Mouse (Mus musculus) c-Kit-positive CD71-positive TER-119-positive erythroid progenitor cells, embryonic 14.5 days (primary cell): ENCODE measurements around the gene Pbld1.

ENCODE experiments used
- DNase-seq: peaks from one replicate; pipeline ENCODE4 v3.0.0-alpha.2; 2013; ENCODE audit warnings: low spot score

Pbld1 gene

DNA sequence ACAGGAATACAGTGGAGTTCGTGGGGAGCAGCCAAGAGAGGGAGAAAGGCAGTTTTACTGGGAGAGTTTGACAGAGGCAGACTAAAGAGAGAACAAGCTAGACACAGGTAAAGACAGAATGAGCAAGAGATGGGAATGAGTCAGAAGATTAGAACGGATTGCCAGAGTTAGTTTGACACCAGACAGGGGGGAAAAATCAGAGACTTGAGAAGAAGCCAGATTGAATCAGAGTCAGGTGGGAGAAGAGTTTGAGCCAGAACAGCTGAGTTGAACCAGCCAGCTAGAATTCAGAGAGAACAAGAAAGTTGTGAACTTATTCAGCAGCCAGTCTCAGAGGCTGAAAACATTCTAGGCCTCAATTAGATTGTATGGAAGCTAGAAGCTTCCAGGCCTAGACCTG, at the start of gene Pbld1:
Pbld1 (plus strand) TSS at position 301 of the 400 bp plus-strand sequence.
- no peak for DNase-seq

DNA sequence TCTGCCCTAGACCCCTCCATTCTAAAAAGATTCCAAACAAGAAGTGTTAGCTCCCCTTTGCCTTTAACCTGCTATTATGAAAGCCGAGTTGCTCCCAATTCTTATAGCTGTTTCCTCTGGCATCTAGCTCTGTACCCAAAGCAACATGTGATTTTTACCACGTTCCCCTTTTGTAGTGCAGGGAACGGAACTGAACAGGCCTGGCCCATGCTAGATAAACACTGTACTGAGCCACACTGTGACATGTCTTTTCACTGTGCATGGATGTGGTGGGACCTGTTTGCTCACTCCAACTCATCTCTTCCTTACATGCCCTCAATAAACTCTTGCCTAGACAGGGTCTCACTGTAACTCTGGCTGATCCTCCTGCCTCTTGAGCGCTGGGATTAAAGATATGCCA, 49.7 kb upstream of the Pbld1 start:
- no peak for DNase-seq

DNA sequence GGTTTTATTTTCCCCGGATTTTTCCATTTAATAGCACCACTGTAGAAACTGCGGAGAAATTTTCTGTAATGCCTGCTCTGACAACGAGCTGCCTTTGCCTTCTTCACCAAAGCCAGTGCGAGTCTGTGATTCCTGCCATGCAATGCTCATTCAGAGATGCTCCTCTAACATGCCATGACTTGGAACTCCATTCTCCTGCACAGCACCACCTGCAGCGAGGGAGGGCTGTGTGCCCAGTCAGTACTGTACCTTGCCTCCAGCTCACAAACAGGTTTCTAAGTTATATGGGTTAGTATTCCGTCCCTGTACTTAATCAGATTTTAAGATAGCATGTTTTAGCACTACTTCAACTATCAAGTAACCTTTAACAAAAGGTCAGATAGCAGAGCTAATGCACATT, 48.4 kb upstream of the Pbld1 start:
- no peak for DNase-seq

DNA sequence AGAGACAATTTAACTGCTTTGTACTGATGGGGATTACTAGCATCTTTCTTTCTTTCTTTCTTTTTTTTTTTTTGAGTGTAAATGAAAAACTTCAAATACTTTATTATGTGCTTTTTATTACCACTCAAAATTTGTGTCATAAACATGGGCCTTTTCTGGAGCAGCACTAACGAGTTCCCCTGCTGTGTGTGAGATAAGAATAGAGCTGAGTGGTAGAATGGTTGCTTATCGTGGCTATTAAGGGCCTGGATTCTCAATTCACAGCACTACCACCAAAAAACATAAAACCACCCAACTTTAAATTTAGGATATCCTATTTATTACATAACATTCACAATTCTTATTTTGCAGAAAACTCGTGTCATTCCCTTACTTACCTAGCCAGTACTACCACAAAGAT, 46.5 kb upstream of the Pbld1 start:
- DNase-seq = no peak

DNA sequence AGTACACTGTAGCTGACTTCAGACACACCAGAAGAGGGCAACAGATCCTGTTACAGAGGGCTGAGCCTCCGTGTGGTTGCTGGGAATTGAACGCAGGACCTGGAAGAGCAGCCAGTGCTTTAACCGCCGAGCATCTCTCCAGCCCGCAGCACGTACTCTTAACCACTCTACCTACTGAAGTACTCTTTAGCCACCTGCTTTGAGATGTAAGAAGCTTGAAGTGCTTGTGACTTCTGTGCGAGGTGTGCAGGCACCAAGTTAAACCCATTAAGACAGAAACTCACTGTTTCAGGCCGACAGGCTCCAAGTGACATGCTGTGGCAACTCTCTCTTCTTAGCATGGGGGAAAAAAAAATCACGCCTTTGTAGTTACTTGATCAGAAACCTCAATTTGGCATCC, 45.8 kb upstream of the Pbld1 start:
- DNase-seq = no peak

DNA sequence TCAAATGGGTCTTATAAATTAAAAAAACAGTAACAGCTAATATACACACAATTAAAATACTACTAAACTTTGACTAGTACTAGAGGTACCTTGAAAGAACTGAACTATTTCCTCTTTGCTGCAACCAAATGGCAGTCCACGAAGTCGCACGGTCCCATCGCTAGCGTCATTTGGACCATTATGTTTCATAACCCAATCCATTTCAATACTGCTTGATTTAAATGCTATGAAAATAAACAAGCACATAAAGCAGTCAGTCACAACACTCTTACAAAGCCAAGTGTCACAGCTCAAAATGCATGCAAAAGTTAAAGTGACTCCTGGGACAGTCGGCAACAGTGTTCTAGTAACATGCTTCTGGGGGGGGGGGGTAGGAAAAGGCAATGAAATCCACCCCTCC, 40.7 kb upstream of the Pbld1 start:
- DNase-seq = no peak

DNA sequence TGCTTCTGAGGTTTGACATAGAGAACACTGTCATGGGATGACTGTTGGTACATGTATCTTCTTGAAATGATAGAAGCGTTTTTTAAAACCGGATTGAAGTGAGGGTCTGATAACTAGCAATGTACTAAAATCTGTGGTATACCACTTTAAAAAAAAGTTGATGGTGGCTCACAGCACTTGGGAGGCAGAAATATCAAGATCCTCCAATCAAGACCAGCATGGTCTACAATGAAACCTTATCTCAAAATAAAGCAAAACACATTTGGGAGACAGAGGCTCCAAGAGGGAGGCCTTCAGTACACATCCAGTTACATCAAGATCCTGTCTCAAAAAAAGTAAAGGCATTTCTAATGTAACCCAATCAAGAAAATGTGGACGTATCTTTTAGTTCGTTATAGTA, 38.3 kb upstream of the Pbld1 start:
- DNase-seq = peak; percentile 49

DNA sequence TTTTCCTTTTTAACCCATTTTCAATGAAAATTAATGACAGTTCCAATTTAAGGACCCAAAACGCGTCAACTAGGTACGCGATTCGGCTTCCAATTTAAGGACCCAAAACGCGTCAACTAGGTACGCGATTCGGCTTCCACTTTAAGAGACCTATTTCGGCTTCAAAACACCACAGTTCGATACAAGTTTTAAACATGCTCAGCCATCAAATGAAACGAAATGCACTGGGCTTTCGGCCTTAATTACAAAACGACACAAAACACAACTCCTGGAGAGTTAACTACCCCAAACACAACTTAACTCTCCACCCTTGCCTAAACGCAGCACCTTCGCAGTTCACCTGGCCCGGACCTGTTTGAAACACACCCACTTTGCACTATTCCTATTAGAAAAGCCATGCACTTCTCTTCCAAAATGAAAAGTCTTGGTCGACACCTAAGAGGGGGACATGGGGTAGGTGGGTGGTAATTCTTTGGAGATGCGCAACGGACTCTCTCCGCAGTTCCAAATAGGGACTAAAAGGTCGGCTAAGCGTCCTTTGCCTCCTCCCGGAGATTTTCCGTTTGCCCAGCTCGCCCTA, 37.3 kb upstream of the Pbld1 start:
- DNase-seq = peak; percentile 31

DNA sequence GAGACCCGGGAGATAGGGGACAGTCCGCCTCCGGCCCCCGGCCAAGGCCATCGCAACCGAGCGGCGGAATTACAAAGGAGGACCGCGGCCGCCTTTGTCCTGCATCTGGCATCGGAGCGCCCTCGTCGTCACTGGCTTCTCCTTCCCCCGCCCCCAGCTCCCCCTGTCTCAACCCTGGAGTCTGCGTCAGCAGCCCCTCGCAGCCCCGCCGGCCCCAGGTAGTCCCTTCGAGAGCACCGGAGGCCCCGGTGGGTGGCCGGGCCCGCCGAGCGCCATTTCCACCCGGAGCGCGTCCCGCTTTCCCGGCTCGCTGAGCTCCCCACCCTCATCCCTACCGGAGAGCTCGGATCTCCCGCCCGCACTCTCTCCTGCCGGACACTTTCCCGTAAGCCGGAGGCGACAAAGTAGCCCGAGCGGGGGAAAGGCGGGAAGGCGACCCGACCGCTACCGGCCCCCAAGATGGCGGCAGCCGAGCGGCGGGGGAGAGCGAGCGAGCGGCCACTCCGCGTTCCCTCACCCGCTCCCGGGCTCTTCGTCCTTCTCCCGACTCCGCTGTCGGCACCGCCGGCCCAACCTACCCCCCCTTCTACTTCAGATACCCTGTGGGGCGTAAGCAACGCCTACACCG, 36.7 kb upstream of the Pbld1 start:
- DNase-seq = peak; percentile 33

DNA sequence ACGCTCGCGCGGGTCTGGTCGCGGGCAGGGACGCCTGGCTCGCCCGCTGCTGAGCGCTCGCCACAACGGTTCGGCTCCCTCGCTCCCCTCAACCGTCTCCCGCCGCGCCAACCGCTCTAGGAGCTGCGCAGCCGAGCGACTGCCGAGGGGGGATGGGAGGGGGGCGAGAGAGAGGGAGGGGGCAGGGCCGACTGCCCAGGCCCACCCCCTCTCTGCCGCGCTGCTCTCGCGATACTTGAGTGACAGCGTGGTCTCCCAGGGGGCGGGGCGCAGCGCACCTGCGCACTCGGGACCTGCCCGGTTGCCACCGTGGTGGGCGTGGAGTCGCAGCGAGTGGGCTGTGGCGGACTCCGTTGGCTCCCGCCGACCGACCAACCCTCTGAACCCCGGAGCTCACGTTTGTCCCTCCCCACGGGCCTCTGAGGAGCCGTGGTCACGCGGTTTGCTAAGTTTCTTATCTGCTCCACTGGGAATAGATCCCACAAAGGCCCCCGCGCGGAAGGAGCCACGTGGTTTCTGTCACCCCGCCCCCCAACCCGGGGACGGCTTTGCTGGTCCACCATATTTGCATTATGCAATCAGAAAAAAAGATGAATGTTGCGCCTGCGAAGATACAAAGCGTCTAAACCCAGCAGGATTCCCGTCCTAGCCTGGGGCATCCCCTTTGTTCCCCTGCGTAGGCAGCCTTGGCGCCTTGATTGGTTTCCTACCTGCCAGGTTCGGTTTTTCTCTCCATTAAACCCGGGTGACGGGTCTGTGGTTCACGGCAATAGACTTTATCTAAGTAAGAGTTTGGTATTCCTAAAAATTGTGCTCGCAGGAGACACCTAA, 36.0 kb upstream of the Pbld1 start, which contains the start of the genes Hnrnph3 and Pbld2:
Hnrnph3 (minus strand) TSS at position 469 of the 831 bp plus-strand sequence.
Pbld2 (plus strand) TSS at position 567 of the 831 bp plus-strand sequence.
- peak; percentile 94 for DNase-seq

DNA sequence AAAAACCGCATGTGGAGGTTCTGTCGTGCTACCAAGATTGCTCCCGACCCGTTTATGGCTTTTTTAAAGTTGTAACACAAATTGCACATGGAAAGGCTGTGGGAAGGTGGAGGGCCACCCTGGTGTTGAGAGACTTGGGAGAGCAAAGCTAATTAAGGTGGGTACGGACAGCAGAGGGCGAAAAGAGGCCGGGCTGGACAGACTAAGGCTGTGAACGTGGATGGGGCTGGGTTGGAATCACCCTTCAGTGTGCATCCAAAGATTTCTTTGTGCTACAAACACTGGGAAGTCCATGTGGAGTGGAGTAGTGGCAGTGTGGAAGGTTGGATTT, 35.4 kb upstream of the Pbld1 start:
- no peak for DNase-seq

DNA sequence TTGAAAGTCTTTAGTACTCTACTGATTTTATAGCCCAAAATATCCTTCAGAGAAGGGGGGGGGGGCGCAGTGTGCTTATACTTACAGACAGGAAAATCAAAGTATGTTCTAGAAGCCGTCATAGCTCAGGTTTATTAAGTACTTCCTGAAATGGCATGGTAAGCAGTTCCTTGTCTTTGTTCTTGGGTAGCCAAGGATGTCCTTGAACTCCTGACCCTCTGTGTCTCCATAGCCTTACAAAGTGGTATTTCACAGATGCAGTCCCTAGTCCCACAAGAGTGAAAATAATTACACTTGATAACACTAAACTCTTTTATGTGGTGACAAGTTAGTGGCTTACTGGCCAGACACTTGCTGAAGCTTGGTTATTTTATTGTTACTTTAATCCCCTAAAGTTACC, 34.9 kb upstream of the Pbld1 start:
- no peak for DNase-seq

DNA sequence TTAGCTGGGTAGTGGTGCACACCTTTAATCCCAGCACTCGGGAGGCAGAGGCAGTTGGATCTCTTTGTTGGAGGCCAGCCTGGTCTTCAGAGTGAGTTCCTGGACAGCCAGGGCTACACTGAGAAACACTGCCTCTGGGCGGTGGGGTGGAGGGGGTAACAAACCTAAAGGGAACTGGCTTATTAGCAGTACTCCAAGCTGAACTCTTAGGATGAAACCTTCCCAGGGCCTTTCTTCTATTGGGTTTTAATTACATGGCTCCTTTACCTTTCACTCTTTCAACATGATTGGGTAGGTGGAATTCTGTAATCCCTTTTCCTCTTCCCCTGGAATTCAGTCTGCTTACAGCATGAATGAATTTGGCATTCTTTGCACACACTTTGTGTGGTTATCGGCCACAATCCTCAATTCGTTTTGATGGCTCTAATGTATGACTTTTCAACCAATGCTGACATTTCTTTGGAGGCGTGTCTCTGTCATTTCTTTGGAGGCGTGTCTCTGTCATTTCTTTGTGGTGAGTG, 34.4 kb upstream of the Pbld1 start:
- no peak for DNase-seq

DNA sequence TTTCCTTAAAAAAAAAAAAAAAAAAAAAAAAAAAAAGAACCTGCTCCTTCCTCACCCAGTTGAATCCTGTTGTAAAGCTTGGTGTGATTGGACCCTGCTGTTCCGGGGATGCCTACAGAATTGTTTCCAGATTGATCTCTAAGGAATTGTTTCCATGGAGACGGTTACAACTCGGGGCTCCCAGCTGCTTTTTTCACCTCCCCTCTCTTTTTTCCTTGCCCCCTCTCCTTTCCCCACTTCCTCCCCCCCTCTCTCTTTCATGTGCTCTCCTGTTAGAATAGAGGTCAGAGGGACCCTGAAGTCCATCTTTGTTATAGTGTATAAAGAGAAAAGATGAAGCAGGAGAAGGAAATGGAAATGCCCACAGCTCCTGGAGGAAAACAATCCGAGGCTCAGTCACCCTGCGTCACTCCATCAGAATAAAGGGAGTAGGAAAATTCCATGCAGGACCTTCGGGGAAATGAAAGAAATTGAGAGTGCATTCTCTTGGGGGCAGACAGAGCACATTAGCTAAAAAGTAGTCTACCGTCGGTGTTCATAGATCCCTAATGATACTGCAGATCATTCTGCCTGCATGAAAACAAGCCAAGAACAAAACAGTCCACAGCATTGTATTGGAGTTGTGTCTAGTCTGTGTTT, 33.7 kb upstream of the Pbld1 start:
- no peak for DNase-seq

DNA sequence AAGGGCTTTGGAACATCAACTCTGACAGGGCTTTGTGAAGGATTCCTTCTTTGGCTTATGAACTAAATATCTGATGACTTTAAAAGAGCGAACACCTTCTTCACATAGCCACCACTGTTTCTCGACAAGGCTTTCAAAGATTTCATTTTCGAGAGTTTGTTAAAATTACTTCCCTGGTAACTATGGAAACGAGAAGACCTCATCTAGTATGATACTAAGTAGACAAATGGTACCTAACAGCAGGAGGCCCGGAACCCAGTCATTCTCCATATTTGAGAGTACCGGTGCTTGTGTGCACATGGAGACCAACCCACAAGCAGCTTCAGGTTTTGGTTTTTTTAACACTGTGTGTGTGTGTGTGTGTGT, 33.2 kb upstream of the Pbld1 start:
- no peak for DNase-seq

DNA sequence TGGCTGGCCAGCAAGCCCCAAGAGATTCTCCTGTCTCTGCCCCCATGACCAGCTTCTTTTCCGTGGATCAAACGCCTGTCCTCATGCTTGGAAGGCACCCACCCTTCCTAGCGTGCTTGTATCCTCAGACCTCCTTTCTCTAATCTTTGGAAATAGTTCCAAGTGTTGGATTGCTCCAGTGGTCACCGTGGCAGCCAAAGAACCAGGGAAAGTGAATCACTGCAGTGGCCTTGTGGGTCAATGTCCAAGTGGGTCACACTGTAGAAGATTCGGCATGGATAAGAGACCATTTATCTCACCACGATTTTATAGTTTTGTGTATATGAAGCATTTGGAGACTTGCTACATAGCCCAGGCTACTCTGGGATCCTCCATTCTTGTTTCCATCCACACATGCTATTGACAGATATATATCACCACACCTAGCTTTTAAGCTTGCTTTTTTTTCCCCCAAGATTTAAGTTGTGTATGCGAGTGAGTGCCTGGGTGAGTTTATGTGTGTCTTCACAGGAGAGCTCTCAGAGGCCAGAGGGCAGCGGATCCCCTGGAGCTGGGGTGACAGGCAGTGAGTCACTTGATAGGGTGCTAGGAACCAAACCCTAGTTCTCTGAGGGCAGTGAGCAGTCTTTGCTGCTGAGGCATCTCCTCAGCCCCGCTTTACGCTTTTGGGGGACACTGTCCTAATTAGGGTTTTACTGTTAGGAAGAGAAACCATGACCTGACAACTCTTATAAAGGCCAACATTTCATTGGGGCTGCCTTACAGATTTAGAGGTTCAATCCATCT, 32.4 kb upstream of the Pbld1 start:
- DNase-seq = no peak

DNA sequence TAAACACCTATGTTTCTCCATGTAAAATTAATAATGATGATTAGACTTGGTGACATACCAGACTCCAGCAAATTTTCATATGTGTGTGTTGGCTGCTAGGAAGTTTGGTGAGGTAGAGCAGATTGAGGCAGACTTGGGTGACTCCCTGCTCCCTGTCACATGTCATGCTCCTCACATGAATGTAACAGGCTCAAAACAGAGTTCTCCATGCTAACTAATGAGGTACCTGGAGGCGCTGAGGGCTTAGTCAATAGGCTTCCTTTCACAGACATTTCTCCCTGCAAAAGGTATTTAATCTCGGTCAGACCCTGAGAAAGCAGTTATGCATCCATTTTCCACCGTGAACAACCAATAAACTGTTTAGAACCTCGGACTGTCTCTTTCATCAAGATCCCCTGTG, 31.6 kb upstream of the Pbld1 start:
- DNase-seq = no peak

DNA sequence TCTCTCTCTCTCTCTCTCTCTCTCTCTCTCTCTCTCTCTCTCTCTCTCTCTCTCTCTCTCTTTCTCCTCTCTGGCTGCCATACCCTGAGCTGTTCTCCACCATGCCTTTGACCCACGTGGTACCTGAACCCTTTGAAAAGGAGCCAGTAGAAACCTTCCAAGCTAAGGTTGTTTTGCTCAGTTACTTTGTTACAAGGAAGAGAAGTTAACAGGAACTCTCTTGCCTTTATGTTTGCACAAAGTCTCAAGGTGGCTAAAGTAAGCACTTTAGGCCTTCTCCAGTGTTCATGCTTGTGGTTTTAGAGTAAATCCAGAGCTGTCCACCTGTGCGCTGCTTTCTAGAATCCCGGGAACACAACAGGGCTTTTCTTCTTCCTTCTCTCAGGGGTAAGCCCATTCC, 27.7 kb upstream of the Pbld1 start:
- no peak for DNase-seq

DNA sequence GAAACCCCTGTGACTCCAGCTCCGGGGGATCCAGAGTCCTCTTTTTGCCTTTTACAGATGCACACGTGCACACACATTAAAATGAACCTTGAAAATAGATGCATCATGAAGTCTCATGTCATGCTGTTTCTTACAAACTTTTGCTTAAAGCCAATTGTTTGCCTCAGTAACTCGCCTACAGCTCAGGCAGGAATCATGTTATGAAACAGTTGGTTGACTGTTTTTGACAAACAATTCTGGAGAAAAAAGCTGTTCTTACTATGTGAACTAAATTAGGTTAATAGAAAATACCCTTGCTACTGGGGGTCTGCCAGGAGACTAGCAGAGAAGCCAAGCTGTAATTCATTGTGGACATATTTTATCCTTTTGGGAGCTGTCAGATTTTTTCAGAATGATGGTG, 27.0 kb upstream of the Pbld1 start:
- no peak for DNase-seq

DNA sequence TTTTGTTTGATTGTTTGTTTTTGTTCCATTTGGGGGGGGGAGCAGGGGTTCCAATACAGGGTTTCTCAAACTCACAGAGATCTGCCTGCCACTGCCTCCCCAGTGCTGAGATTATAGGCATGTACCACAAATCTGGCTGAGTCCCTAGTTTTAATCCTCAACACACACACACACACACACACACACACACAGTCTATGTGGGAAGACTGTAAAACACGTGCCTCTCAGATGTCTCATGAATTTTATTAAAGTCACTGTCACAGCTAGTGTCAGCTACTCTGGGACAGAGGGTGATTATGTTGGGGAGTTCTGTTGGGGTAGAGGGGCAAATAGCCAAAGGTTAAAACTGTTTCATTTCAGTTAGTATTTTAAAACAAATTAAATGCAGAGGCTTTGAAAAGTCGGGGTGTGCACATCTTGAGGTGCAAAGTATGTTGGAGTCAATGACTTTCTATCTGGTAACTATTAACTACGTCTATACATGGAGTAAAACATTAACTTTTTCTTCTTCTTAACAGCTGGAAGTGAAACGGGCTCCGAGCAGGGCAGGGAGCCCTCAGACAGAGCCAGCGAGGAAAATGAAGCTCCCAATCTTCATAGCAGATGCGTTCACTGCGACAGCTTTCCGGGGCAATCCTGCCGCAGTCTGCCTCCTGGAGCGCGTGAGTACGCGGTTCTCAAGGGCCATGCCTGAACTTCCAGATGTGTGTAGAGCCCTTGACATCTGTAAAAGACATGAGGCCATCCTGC, 21.2 kb upstream of the Pbld1 start:
- no peak for DNase-seq
